Mouse (Mus musculus): ENCODE results near the gene Sipa1l3. TPM values are rescaled to one million over a fixed set of nuclear protein-coding genes. Genes with fewer than 3 reads are reported as not detected.

Gene Sipa1l3
- polyA plus RNA-seq, 2 experiments = 16.2 to 39.0 TPM

DNA sequence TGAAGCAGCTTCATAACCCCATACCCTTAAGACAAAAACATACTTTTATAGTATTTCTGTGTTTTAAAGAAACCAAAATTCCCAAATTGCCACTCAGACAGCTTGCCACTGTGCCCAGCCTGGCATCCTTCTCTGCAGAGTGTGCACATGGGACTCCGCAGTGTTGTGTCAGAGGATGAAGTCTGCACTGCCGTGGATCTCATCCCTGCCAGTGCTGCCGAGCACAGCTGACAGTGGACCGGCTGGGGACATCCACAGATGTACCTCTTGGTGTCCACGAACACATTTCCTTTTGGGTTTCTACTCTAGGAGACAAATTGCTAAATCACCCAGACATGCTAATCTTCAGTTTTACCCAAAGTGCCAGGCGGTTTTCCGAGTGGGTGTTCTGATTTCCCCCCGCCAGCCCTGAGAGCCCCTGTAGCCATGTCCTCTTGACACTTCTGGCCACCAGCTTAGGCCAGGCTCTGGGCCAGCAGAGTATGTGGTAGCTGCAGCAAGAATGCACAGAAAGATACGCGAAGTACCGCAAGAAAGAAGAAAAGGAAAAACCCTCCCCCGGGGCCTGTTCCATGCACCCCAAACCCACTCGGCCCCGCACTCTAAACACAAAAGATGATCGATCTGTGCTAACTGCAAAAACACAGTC, 127.2 kb downstream of the Sipa1l3 start:
- 91% methylated on average over 15 of the region's 15 CpGs for WGBS
- ATAC-seq (ENCODE audit: low FRiP score, low read depth) (no peak), DNase-seq (ENCODE audit: low spot score) (no peak)
- TF ChIP-seq POLR2A (IDR thresholded peaks at IDR 0.05; ENCODE audit: borderline replicate concordance, extremely low read depth, insufficient read depth, insufficient read length) = no peak
- Histone ChIP-seq H3K36me3 (ENCODE audit: control insufficient read depth, insufficient read depth, low read length) (peaks cover 34% of the 10 kb centered on the region), H3K9ac (ENCODE audit: low read depth, low read length, severe bottlenecking) (no peak overlapping the region), H3K9me3 (ENCODE audit: control insufficient read depth, low read length) (no peaks in the 10 kb centered on the region), H3K27me3 (ENCODE audit: control insufficient read depth, insufficient read depth, low read length) (no peaks in the 10 kb centered on the region), H3K27ac (replicated peaks; ENCODE audit: low read depth, low read length) (no peak overlapping the region), H3K4me1 (ENCODE audit: control insufficient read depth, insufficient read depth, low read length) (no peaks in the 10 kb centered on the region), H3K4me3 (replicated peaks; ENCODE audit: low read length) (no peak overlapping the region), H3K4me2 (replicated peaks; ENCODE audit: low read depth, low read length, severe bottlenecking) (no peak overlapping the region)

DNA sequence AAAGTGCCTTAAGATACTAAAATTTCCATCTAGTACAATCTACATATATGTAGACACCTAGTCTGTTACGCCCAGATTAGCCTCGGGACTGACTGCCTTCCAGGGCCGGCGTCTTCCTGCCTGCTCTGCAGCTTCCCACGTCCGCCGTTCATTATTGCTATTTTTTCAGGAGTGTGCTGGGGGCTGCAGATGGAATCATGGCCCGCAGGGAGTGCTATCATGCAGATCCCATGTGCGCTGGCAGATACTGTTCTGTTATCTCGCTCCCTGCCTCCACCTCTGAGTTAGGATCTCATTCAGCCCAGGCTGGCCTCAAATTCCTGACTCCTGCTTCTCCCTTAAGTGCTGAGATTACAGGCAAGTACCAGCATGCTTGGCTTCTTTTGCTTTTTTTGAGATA, 128.2 kb downstream of the Sipa1l3 start:
- ATAC-seq (ENCODE audit: low FRiP score, low read depth) = no peak
- no peak for DNase-seq (ENCODE audit: low spot score)
- Histone ChIP-seq H3K27ac (replicated peaks; ENCODE audit: low read depth, low read length) (no peak overlapping the region), H3K36me3 (ENCODE audit: control insufficient read depth, insufficient read depth, low read length) (peaks cover 36% of the 10 kb centered on the region), H3K9ac (ENCODE audit: low read depth, low read length, severe bottlenecking) (no peak overlapping the region), H3K4me1 (ENCODE audit: control insufficient read depth, insufficient read depth, low read length) (no peaks in the 10 kb centered on the region), H3K4me3 (replicated peaks; ENCODE audit: low read length) (no peak overlapping the region), H3K27me3 (ENCODE audit: control insufficient read depth, insufficient read depth, low read length) (no peaks in the 10 kb centered on the region), H3K9me3 (ENCODE audit: control insufficient read depth, low read length) (no peaks in the 10 kb centered on the region), H3K4me2 (replicated peaks; ENCODE audit: low read depth, low read length, severe bottlenecking) (no peak overlapping the region)
- TF ChIP-seq POLR2A (IDR thresholded peaks at IDR 0.05; ENCODE audit: borderline replicate concordance, extremely low read depth, insufficient read depth, insufficient read length) = no peak
- WGBS = 81% methylated on average over 10 of the region's 10 CpGs

DNA sequence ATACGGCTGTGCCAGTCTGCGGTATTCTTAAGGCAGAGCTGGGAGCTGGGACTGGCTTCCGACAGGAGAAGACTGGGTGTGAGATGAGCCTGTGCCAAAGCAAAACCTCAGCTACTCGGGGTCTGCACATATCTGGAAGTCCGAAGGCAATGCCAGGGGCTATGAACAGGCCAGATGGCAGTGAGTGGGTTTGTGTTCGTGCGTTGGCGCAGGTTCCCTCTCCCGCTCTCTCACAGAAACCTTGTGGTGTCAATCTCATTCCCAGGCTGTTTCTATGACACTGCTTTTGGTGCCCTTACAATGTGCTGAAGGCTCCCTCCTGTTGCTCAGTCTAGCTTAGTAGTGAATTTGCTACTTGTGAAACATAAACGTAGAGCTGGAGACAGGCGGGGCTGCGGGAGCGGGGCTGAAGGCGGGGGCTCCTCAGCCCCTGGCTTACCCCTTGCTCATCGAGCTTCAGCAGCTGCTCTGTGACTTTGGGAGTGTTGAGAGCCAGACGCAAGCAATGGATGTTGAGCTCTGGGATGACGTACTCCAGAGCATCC, 130.8 kb downstream of the Sipa1l3 start:
- DNase-seq (ENCODE audit: low spot score) (no peak), ATAC-seq (ENCODE audit: low FRiP score, low read depth) (no peak)
- no peaks in the 10 kb centered on the region for H3K9me3 ChIP-seq (ENCODE audit: control insufficient read depth, low read length)
- H3K4me3 ChIP-seq (replicated peaks; ENCODE audit: low read length) = no peak overlapping the region
- H3K4me2 ChIP-seq (replicated peaks; ENCODE audit: low read depth, low read length, severe bottlenecking) = no peak overlapping the region
- no peak for TF ChIP-seq POLR2A (IDR thresholded peaks at IDR 0.05; ENCODE audit: borderline replicate concordance, extremely low read depth, insufficient read depth, insufficient read length)
- WGBS = 87% methylated on average over 17 of the region's 17 CpGs
- H3K36me3 ChIP-seq (ENCODE audit: control insufficient read depth, insufficient read depth, low read length) = peaks cover 30% of the 10 kb centered on the region
- no peaks in the 10 kb centered on the region for H3K4me1 ChIP-seq (ENCODE audit: control insufficient read depth, insufficient read depth, low read length)
- H3K9ac ChIP-seq (ENCODE audit: low read depth, low read length, severe bottlenecking) = no peak overlapping the region
- no peak overlapping the region for H3K27ac ChIP-seq (replicated peaks; ENCODE audit: low read depth, low read length)
- no peaks in the 10 kb centered on the region for H3K27me3 ChIP-seq (ENCODE audit: control insufficient read depth, insufficient read depth, low read length)

DNA sequence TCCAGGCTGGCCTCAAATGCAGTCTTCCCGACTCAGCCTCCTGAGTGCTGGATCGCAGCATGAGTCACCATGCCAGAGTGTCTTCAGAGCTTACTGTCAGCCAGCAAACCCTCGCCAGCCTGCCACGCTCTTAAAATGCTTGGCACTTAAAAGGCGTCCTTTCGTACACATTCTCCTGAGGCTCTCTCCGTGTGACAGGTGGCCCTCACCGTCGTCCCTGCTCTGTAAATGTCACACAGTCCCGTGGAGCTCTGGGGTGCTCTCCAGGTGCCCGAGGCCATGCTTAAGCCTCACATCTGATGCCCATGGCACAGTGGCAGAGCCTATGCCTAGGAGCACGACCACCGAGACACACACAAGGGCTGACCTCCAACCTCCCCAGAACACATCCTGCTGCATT, 132.1 kb downstream of the Sipa1l3 start:
- no peak overlapping the region for H3K4me2 ChIP-seq (replicated peaks; ENCODE audit: low read depth, low read length, severe bottlenecking)
- H3K27me3 ChIP-seq (ENCODE audit: control insufficient read depth, insufficient read depth, low read length) = no peaks in the 10 kb centered on the region
- H3K27ac ChIP-seq (replicated peaks; ENCODE audit: low read depth, low read length) = no peak overlapping the region
- WGBS = 95% methylated on average over 13 of the region's 13 CpGs
- peaks cover 43% of the 10 kb centered on the region for H3K36me3 ChIP-seq (ENCODE audit: control insufficient read depth, insufficient read depth, low read length)
- no peak overlapping the region for H3K9ac ChIP-seq (ENCODE audit: low read depth, low read length, severe bottlenecking)
- H3K9me3 ChIP-seq (ENCODE audit: control insufficient read depth, low read length) = no peaks in the 10 kb centered on the region
- H3K4me3 ChIP-seq (replicated peaks; ENCODE audit: low read length) = no peak overlapping the region
- DNase-seq (ENCODE audit: low spot score) (no peak), ATAC-seq (ENCODE audit: low FRiP score, low read depth) (no peak)
- no peaks in the 10 kb centered on the region for H3K4me1 ChIP-seq (ENCODE audit: control insufficient read depth, insufficient read depth, low read length)
- no peak for TF ChIP-seq POLR2A (IDR thresholded peaks at IDR 0.05; ENCODE audit: borderline replicate concordance, extremely low read depth, insufficient read depth, insufficient read length)

DNA sequence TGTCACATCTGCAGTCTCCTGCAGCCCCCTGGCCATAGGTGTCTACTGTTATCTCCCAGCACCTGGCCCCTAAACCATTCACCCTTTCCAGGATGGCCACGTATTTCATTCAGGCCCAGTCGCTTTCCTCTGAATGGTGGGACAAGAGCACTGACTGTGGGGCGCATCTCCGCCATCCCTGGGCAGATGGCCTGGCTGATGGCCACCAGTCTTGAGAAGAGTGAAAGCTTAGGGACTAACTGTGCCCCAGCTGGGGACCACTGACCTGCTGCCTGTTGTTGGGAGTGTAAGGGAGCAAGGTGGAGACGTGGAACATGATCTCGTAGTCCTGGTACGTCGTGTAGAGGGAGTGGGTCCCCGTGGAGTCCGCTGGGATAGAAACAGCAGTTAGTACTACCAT, 132.7 kb downstream of the Sipa1l3 start:
- TF ChIP-seq POLR2A (IDR thresholded peaks at IDR 0.05; ENCODE audit: borderline replicate concordance, extremely low read depth, insufficient read depth, insufficient read length) = no peak
- no peaks in the 10 kb centered on the region for H3K9me3 ChIP-seq (ENCODE audit: control insufficient read depth, low read length)
- H3K4me3 ChIP-seq (replicated peaks; ENCODE audit: low read length) = no peak overlapping the region
- H3K4me1 ChIP-seq (ENCODE audit: control insufficient read depth, insufficient read depth, low read length) = no peaks in the 10 kb centered on the region
- H3K36me3 ChIP-seq (ENCODE audit: control insufficient read depth, insufficient read depth, low read length) = peaks cover 48% of the 10 kb centered on the region
- 89% methylated on average over 10 of the region's 10 CpGs for WGBS
- no peaks in the 10 kb centered on the region for H3K27me3 ChIP-seq (ENCODE audit: control insufficient read depth, insufficient read depth, low read length)
- ATAC-seq (ENCODE audit: low FRiP score, low read depth) = no peak
- no peak overlapping the region for H3K27ac ChIP-seq (replicated peaks; ENCODE audit: low read depth, low read length)
- H3K9ac ChIP-seq (ENCODE audit: low read depth, low read length, severe bottlenecking) = no peak overlapping the region
- no peak overlapping the region for H3K4me2 ChIP-seq (replicated peaks; ENCODE audit: low read depth, low read length, severe bottlenecking)
- DNase-seq (ENCODE audit: low spot score) = no peak

Measured in limb, embryonic 14.5 days (tissue).